Mouse (Mus musculus) lung, embryonic 15.5 days (tissue): ENCODE results near the gene Cacna1c. TPM values are rescaled to one million over a fixed set of nuclear protein-coding genes. Genes with fewer than 3 reads are reported as not detected.
A peak's percentile ranks its signal among the peaks of the same experiment; 100 is the strongest.

Experiments used
- ATAC-seq: fragments of 200-750 bp; cut with Nextera tagmentation; 2 replicates; pipeline ENCODE4 v1.8.0; 2017; ENCODE audit warnings: moderate number of reproducible peaks, borderline replicate concordance; ENCODE audit not compliant: low FRiP score, low TSS enrichment; ENCODE audit errors: extremely low read depth
- H3K27ac ChIP-seq: fragments of 300-500 bp; sonication (generic); 2 replicates; pipeline ENCODE4 v1.5.1; 2015; ENCODE audit warnings: moderate library complexity, mild to moderate bottlenecking, inconsistent platforms
- H3K27me3 ChIP-seq: fragments of 300-500 bp; sonication (generic); 2 replicates; pipeline ENCODE4 v1.6.1; 2015; ENCODE audit warnings: inconsistent platforms
- H3K36me3 ChIP-seq: fragments of 300-500 bp; sonication (generic); 2 replicates; pipeline ENCODE4 v1.6.1; 2015; ENCODE audit warnings: inconsistent platforms
- H3K4me1 ChIP-seq: fragments of 300-500 bp; sonication (generic); 2 replicates; pipeline ENCODE4 v1.6.1; 2015; ENCODE audit warnings: inconsistent platforms
- H3K4me2 ChIP-seq: fragments of 300-500 bp; sonication (generic); 2 replicates; pipeline ENCODE4 v1.6.1; 2015; ENCODE audit warnings: inconsistent platforms, mild to moderate bottlenecking, moderate library complexity
- H3K4me3 ChIP-seq: fragments of 300-500 bp; sonication (generic); 2 replicates; pipeline ENCODE4 v1.5.1; 2015; ENCODE audit warnings: mild to moderate bottlenecking, inconsistent platforms
- H3K9ac ChIP-seq: fragments of 300-500 bp; sonication (generic); 2 replicates; pipeline ENCODE4 v1.6.1; 2015; ENCODE audit warnings: inconsistent platforms
- H3K9me3 ChIP-seq: fragments of 300-500 bp; sonication (generic); 2 replicates; pipeline ENCODE4 v1.6.1; 2016; ENCODE audit warnings: inconsistent platforms
- WGBS: fragments of 180-500 bp; shearing (Covaris S2); methylation state at CpG from one replicate; pipeline ENCODE4 v1.1.7; 2015; 5-methylcytosine and 5-hydroxymethylcytosine counted together
- polyA plus RNA-seq: library from polyadenylated mRNA; unstranded; fragments of >200 nt; fragmentation: Nextera tagmentation; extraction: Ambion mirVana; gene quantifications from 2 replicates; pipeline ENCODE4 v1.2.1, GENCODE M21; 2015

Cacna1c gene
- polyA plus RNA-seq, 1 experiment from 2014 or later: 8.4 TPM

DNA sequence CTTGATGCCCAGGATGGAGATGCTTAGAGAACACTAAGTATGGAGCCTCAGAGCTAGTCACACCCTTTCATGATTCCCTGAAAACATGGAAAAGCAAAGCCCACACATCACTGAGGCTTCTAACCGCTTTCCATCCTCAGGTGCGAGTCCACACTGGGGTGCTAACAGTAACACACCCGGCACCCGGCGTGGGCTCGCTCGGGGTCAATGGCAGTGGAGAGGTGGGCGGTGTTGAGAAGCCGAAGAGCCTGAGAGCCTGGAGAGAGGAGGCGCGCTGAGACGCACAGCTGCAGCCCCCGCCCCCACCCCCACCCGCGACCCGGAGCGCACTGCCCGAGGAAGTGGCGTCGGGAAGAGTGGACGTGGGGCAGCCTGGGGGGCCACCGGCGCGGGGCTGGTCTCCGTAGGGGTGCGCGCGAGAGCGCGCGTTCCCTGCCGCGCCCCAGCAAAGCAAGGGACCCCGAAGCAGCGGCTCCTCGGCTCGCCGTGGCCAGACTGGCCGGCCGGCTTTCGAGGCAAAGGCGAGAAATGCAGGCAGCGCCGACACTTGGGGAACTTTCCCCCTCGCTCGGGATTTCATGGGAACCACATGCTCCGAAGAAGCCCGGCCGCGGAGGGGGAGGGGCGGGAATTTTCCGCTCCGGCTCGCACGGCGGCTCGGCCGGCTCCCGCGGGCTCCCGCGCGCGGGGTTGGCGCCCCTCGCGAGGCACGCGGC is 88.9 kb downstream of the Cacna1c start:
- H3K27ac ChIP-seq: peak overlapping the region; percentile 84
- ATAC-seq: peak; percentile 33; the same call in 1 of the 2 replicates

GRCm38 (mm10) chr6:119106726-119107125 is 89.5 kb downstream of the Cacna1c start:
- peak overlapping the region; percentile 65; the same call in 1 of the 2 replicates for H3K9ac ChIP-seq

More for the DNA sequence above, 88.9 kb downstream of the Cacna1c start:
- Histone ChIP-seq H3K4me3 (peak overlapping the region; percentile 68), H3K4me2 (peak overlapping the region; percentile 92), H3K9ac (peak overlapping the region; percentile 65), H3K36me3 (no peaks in the 10 kb centered on the region), H3K27me3 (peaks cover 15% of the 10 kb centered on the region; the same call in 1 of the 2 replicates), H3K9me3 (no peaks in the 10 kb centered on the region), H3K4me1 (peaks cover 26% of the 10 kb centered on the region)
- under 1% methylated on average over 68 of the region's 69 CpGs for WGBS

DNA sequence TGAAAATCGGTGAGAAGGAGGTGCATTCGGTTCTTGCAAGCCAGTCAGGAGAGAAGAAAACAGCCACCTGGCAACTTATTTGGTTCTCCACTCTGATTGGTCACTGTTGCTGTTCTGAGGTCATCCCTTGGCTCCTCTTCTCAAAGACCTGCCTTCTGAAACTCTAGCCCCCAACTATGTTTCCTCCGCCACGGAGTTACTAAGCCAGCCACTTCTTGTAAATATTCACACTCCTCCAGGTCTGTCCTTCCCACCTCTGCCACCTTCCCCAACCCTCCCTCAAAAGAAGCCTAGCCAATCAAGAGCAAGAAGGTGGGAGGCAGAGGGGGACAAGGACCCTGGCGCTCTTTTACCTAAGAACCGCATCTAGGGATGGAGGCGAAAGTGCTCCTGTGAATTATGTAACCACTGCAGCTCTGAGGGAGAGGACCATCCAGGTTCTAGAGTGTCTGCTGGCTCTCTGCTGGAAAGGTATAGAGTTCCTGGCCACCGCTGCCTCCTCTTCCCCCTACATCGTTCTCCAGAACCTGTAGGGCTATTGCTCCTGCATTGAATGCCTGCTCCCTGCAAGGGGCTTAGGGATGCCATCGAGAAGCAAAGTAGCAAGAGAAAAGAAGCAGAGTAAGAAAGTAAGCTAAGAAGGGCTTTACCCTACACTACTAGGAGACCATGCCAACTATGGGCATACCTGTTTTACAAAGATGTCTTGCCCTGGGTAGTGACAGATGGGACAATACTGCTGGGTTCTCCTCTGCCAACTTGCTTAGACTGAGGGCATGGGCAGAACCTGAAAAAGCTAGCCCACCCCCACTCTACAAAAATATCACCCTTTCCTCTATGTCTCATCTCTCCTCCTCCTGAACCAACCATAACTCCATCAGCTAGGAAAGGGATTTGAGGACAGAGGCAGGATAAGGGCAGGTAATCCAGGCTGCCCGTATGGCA is 90.3 kb downstream of the Cacna1c start:
- Histone ChIP-seq H3K27me3 (peaks cover 15% of the 10 kb centered on the region; the same call in 1 of the 2 replicates), H3K4me1 (peaks cover 29% of the 10 kb centered on the region), H3K27ac (no peak overlapping the region), H3K9me3 (no peaks in the 10 kb centered on the region), H3K4me3 (peak overlapping the region; percentile 68), H3K4me2 (peak overlapping the region; percentile 92), H3K36me3 (no peaks in the 10 kb centered on the region), H3K9ac (peak overlapping the region; percentile 11; the same call in 1 of the 2 replicates)
- 30% methylated on average over 11 of the region's 11 CpGs for WGBS
- no peak for ATAC-seq

More at GRCm38 (mm10) chr6:119106726-119107125, 89.5 kb downstream of the Cacna1c start:
- Histone ChIP-seq H3K36me3 (no peaks in the 10 kb centered on the region), H3K27me3 (peaks cover 15% of the 10 kb centered on the region; the same call in 1 of the 2 replicates), H3K4me3 (peak overlapping the region; percentile 68), H3K9me3 (no peaks in the 10 kb centered on the region), H3K4me2 (peak overlapping the region; percentile 92), H3K27ac (no peak overlapping the region), H3K4me1 (peaks cover 26% of the 10 kb centered on the region)
- no peak for ATAC-seq
- WGBS: 24% methylated on average over 7 of the region's 7 CpGs

- Histone ChIP-seq H3K27ac (no peak overlapping the region), H3K27me3 (peaks cover 12% of the 10 kb centered on the region; the same call in 1 of the 2 replicates), H3K36me3 (no peaks in the 10 kb centered on the region), H3K4me3 (no peak overlapping the region), H3K4me2 (no peak overlapping the region), H3K9ac (no peak overlapping the region), H3K4me1 (peaks cover 38% of the 10 kb centered on the region), H3K9me3 (no peaks in the 10 kb centered on the region)
- 38% methylated on average over 8 of the region's 8 CpGs for WGBS
- ATAC-seq: no peak
Observed at GRCm38 (mm10) chr6:119104246-119104645, 92.0 kb downstream of the Cacna1c start.

DNA sequence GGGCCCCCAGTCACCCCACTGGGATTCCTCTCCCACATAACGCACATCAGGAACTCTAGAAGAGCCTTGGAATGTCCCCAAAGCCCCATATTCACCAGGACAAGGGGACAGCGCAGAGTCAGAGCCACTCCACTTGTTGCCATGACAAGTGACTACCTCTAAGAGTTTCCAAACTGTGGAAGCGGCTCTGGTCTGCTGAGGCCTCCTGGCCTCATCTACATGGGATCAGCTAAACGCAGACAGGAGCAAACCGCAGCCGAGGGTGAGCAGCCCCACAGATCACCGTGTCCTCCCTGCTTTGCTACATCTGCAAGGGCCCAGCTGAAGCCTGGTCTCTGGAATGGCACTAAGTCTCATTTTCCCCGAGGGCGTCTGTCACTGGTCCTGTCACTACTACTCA is 93.3 kb downstream of the Cacna1c start:
- peaks cover 12% of the 10 kb centered on the region; the same call in 1 of the 2 replicates for H3K27me3 ChIP-seq
- no peak overlapping the region for H3K4me2 ChIP-seq
- no peaks in the 10 kb centered on the region for H3K36me3 ChIP-seq
- WGBS: 83% methylated on average over 9 of the region's 9 CpGs
- peaks cover 41% of the 10 kb centered on the region for H3K4me1 ChIP-seq
- ATAC-seq: no peak
- H3K4me3 ChIP-seq: no peak overlapping the region
- H3K27ac ChIP-seq: no peak overlapping the region
- H3K9me3 ChIP-seq: no peaks in the 10 kb centered on the region
- H3K9ac ChIP-seq: no peak overlapping the region

DNA sequence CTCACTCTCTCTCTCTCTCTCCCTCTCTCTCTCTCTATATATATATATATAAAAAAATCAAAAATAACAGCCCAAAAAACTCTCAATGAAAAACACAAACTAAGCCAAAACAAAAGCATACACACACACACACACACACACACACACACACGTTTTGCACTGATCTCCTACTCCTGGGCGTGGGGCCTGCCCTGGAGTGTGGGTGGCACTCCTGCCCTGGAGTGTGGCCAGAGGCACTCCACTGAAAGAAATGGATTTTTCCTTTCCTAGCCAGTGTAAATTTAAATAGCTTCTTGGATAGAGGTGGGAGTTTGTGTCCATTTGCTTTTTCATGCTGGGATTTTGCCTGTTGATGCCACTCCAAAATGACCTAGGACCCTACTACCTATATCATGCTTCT is 96.9 kb downstream of the Cacna1c start:
- H3K9me3 ChIP-seq: no peaks in the 10 kb centered on the region
- H3K4me3 ChIP-seq: no peak overlapping the region
- no peaks in the 10 kb centered on the region for H3K36me3 ChIP-seq
- no peak overlapping the region for H3K4me2 ChIP-seq
- WGBS: 60% methylated on average over 2 of the region's 2 CpGs
- H3K27me3 ChIP-seq: no peaks in the 10 kb centered on the region
- H3K4me1 ChIP-seq: peaks cover 48% of the 10 kb centered on the region
- peak overlapping the region; percentile 45 for H3K27ac ChIP-seq
- no peak for ATAC-seq
- H3K9ac ChIP-seq: no peak overlapping the region

DNA sequence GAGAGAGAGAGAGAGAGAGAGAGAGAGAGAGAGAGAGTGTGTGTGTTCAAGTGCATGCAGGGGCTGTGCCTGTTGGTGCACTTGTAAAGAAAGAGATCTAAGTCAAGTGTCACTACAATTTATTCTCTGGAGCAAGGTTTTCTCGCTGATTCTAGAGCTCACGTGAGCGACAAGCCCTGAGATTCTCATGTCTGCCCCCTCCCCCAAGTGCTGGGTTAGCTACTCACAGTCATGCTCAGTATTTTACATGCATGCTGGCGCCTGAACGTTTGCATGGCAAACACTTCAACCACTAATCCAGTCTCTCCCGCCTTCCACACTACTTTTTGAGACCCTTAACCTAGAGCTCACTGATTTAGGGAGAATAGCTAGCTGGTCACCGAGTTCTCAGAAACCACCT is 99.7 kb downstream of the Cacna1c start:
- no peak overlapping the region for H3K4me3 ChIP-seq
- peak overlapping the region; percentile 74 for H3K27ac ChIP-seq
- H3K9me3 ChIP-seq: no peaks in the 10 kb centered on the region
- H3K27me3 ChIP-seq: no peaks in the 10 kb centered on the region
- peak; percentile 62 for ATAC-seq
- H3K9ac ChIP-seq: no peak overlapping the region
- 44% methylated on average over 7 of the region's 7 CpGs for WGBS
- no peak overlapping the region for H3K4me2 ChIP-seq
- H3K36me3 ChIP-seq: no peaks in the 10 kb centered on the region
- H3K4me1 ChIP-seq: peaks cover 47% of the 10 kb centered on the region

DNA sequence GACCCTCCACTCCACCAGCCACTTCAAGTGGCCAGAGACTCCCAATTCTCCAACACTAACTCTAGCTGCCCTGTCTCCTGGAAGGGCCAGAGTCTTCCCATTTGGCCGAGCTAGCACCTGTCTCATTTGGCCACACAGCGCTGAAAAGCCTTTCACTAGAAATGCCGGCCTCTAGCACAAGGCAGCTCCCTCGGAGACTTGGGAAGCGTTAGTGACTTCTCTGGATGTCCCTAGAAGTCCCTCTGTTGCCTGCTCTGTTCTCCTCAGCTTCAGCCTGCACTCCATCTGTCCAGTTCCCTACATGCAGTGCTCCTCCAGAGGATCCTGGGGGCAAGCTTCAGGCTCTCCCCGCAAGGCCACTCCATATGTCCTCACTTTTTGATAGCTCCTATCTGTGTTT is 101.1 kb downstream of the Cacna1c start:
- H3K4me2 ChIP-seq: no peak overlapping the region
- H3K9ac ChIP-seq: no peak overlapping the region
- H3K9me3 ChIP-seq: no peaks in the 10 kb centered on the region
- no peaks in the 10 kb centered on the region for H3K27me3 ChIP-seq
- peaks cover 43% of the 10 kb centered on the region for H3K4me1 ChIP-seq
- H3K36me3 ChIP-seq: no peaks in the 10 kb centered on the region
- no peak for ATAC-seq
- 72% methylated on average over 6 of the region's 6 CpGs for WGBS
- no peak overlapping the region for H3K27ac ChIP-seq
- no peak overlapping the region for H3K4me3 ChIP-seq

GRCm38 (mm10) chr6:119089173-119089572 is 107.0 kb downstream of the Cacna1c start:
- no peaks in the 10 kb centered on the region for H3K9me3 ChIP-seq
- H3K4me3 ChIP-seq: no peak overlapping the region
- H3K36me3 ChIP-seq: no peaks in the 10 kb centered on the region
- H3K27ac ChIP-seq: peak overlapping the region; percentile 90
- H3K27me3 ChIP-seq: no peaks in the 10 kb centered on the region
- H3K9ac ChIP-seq: no peak overlapping the region
- H3K4me1 ChIP-seq: peaks cover 56% of the 10 kb centered on the region
- H3K4me2 ChIP-seq: peak overlapping the region; percentile 32
- 30% methylated on average over 8 of the region's 8 CpGs for WGBS
- peak; percentile 68 for ATAC-seq

- Histone ChIP-seq H3K27me3 (no peaks in the 10 kb centered on the region), H3K36me3 (no peaks in the 10 kb centered on the region), H3K4me3 (no peak overlapping the region), H3K9ac (no peak overlapping the region), H3K27ac (peak overlapping the region; percentile 90), H3K4me2 (peak overlapping the region; percentile 32), H3K4me1 (peaks cover 63% of the 10 kb centered on the region), H3K9me3 (no peaks in the 10 kb centered on the region)
- peak; percentile 70 for ATAC-seq
- WGBS: 43% methylated on average over 8 of the region's 8 CpGs
Observed at GRCm38 (mm10) chr6:119088381-119088780, 107.8 kb downstream of the Cacna1c start.

- 0 out of 2 replicates have a peak, but pooled peaks have one; percentile 11 for ATAC-seq
- Histone ChIP-seq H3K36me3 (no peaks in the 10 kb centered on the region), H3K4me2 (peak overlapping the region; percentile 32), H3K4me3 (no peak overlapping the region), H3K9me3 (no peaks in the 10 kb centered on the region), H3K27ac (peak overlapping the region; percentile 90), H3K27me3 (no peaks in the 10 kb centered on the region), H3K4me1 (peaks cover 63% of the 10 kb centered on the region), H3K9ac (no peak overlapping the region)
- 42% methylated on average over 8 of the region's 8 CpGs for WGBS
Observed at GRCm38 (mm10) chr6:119087919-119088318, 108.3 kb downstream of the Cacna1c start.
